Mouse (Mus musculus) gastrocnemius, postnatal 25 days (tissue): ENCODE data around the gene Ppip5k1. TPM values are rescaled to one million over a fixed set of nuclear protein-coding genes. Genes with fewer than 3 reads are reported as not detected.
"Not testable (repeated sequence)": the region's sequence is repeated elsewhere in the genome, so short reads cannot be mapped to it uniquely, and the experiment has no call there.

Source experiments
- DNase-seq: peaks from one replicate; pipeline ENCODE4 v3.0.0; 2022
- long read RNA-seq, 2 experiments: library from polyadenylated mRNA; stranded (forward); transcript quantifications; one replicate each; pipeline ENCODE4 v2.0.0; 2021
- total RNA-seq, 2 experiments: library from RNA; stranded (reverse); gene quantifications; 1 replicate in 1 of 2; 2 replicates in 1 of 2; pipeline ENCODE4 v1.2.3; 2021

The Ppip5k1 gene
- 10 to 100 TPM; 65.1 to 69.9 TPM for total RNA-seq
- long read RNA-seq, experiment 1, partial matches to known transcripts, result 1 of 11 reads
- long read RNA-seq, experiment 1, other reads (novel, unspliced or antisense), result 8 of 11 reads
- long read RNA-seq, experiment 2, partial matches to known transcripts, result 4 of 13 reads
- long read RNA-seq, experiment 2, other reads (novel, unspliced or antisense), result 9 of 13 reads

- peak; percentile 96 for DNase-seq
These were observed at the start of gene Ppip5k1 for GRCm38 (mm10) chr2:121354820-121355592. Ppip5k1 (minus strand) TSS chr2:121355396.

- DNase-seq, result no peak
These were observed 48.1 kb upstream of the Ppip5k1 start for GRCm38 (mm10) chr2:121403296-121403695.

- peak; percentile 20 for DNase-seq
These were observed 41.4 kb upstream of the Ppip5k1 start for GRCm38 (mm10) chr2:121396624-121397023.

GRCm38 (mm10) chr2:121386961-121387575, 31.9 kb upstream of the Ppip5k1 start, which contains the start of gene Strc:
Strc (minus strand) TSS chr2:121387168.
- not testable (repeated sequence) for DNase-seq

GRCm38 (mm10) chr2:121374766-121375165, 19.6 kb upstream of the Ppip5k1 start:
- DNase-seq, result no peak

GRCm38 (mm10) chr2:121372266-121372665, 17.1 kb upstream of the Ppip5k1 start:
- DNase-seq, result no peak

GRCm38 (mm10) chr2:121370921-121371320, 15.7 kb upstream of the Ppip5k1 start:
- DNase-seq, result no peak

GRCm38 (mm10) chr2:121368831-121369230, 13.6 kb upstream of the Ppip5k1 start:
- no peak for DNase-seq

- no peak for DNase-seq
These were observed 8.5 kb upstream of the Ppip5k1 start for GRCm38 (mm10) chr2:121363656-121364055.

GRCm38 (mm10) chr2:121359461-121359860, 4.3 kb upstream of the Ppip5k1 start:
- no peak for DNase-seq

GRCm38 (mm10) chr2:121358381-121358780, 3.2 kb upstream of the Ppip5k1 start:
- DNase-seq, result no peak

- no peak for DNase-seq
These were observed 2.8 kb upstream of the Ppip5k1 start for GRCm38 (mm10) chr2:121357961-121358360.

- DNase-seq, result no peak
These were observed 2.3 kb upstream of the Ppip5k1 start, which contains the start of gene Ckmt1 for GRCm38 (mm10) chr2:121357494-121357893. Ckmt1 (plus strand) TSS chr2:121357714.

- DNase-seq, result no peak
These were observed 818 bp downstream of the Ppip5k1 start for GRCm38 (mm10) chr2:121354378-121354777.

GRCm38 (mm10) chr2:121353156-121353555, 2.0 kb downstream of the Ppip5k1 start:
- no peak for DNase-seq

- DNase-seq, result no peak
These were observed 16.1 kb downstream of the Ppip5k1 start for GRCm38 (mm10) chr2:121339057-121339456.

- no peak for DNase-seq
These were observed 25.7 kb downstream of the Ppip5k1 start for GRCm38 (mm10) chr2:121329492-121329891.

GRCm38 (mm10) chr2:121323693-121324470, 31.3 kb downstream of the Ppip5k1 start:
- no peak for DNase-seq

- DNase-seq, result no peak
These were observed 32.2 kb downstream of the Ppip5k1 start for GRCm38 (mm10) chr2:121323041-121323440.

GRCm38 (mm10) chr2:121316278-121316677, 38.9 kb downstream of the Ppip5k1 start:
- no peak for DNase-seq

- DNase-seq, result peak; percentile 42
These were observed 46.2 kb downstream of the Ppip5k1 start for GRCm38 (mm10) chr2:121308997-121309416.

- no peak for DNase-seq
These were observed 55.2 kb downstream of the Ppip5k1 start for GRCm38 (mm10) chr2:121300036-121300435.
